ENCODE assay signal across 8 mouse cellular contexts in the genomic region with DNA sequence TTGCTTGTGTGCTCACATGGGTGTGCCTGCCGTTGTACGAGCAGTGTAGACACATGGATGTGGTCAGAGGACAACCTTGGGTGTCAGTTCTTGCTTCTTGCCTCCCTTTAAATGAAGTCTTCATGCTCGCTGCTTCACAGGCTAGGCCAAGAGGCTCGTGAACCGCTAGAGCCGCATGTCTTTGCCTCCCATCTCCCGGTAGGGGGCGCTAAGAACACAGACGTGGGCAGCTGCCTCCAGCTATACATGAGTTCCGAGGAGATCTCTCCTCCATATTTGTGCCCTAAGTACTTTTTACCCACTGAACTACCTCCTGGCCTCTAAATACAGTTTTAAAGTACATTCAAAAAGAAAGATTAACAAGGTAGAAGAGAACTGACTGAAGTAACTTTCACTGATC. TPM values are rescaled to one million over a fixed set of nuclear protein-coding genes. Genes with fewer than 3 reads are reported as not detected.
DNase-seq lines count a peak whose midpoint lies in the region; ATAC-seq and TF ChIP-seq lines count a peak whose summit lies in the region.

No protein-coding gene starts in this region.

- no peaks in the 10 kb centered on the region for H3K9me3 ChIP-seq in neural tube, embryonic 15.5 days (replicated peaks)
- H3K9me3 ChIP-seq in midbrain, embryonic 14.5 days (ENCODE audit: control insufficient read depth, low read length), result no peaks in the 10 kb centered on the region

- H3K27me3 ChIP-seq in neural tube, embryonic 15.5 days (replicated peaks), result no peaks in the 10 kb centered on the region; the same call in 1 of the 2 replicates
- H3K27me3 ChIP-seq in midbrain, embryonic 14.5 days (ENCODE audit: control insufficient read depth, insufficient read depth, low read length), result peaks cover 3% of the 10 kb centered on the region; the same call in 1 of the 2 replicates

- peak; percentile 73 for DNase-seq in neural tube, embryonic 10.5 days (ENCODE audit: extremely low spot score, low spot score)
- DNase-seq in gastrocnemius, postnatal 25 days, result peak; percentile 64
- peak; percentile 74 for DNase-seq in kidney, adult 11 months
- peak; percentile 65 to 70 for DNase-seq in left cerebral cortex, postnatal 36 days (ENCODE audit: low spot score in 2 of 2)
- peak; percentile 90 for DNase-seq in midbrain, embryonic 14.5 days
- DNase-seq in spleen, postnatal 36 days (ENCODE audit: low spot score in 2 of 2), result peak; percentile 72 to 82

- WGBS in neural tube, embryonic 15.5 days, result 8% methylated on average over 10 of the region's 10 CpGs
- 9% methylated on average over 10 of the region's 10 CpGs for WGBS in midbrain, embryonic 14.5 days

- no peak overlapping the region for H3K9ac ChIP-seq in neural tube, embryonic 15.5 days (replicated peaks)
- no peak overlapping the region for H3K9ac ChIP-seq in midbrain, embryonic 14.5 days (replicated peaks; ENCODE audit: low read length)

- no peaks in the 10 kb centered on the region for H3K4me1 ChIP-seq in neural tube, embryonic 15.5 days
- H3K4me1 ChIP-seq in cortical plate, adult 2 months (ENCODE audit: control insufficient read depth, insufficient read depth, low read length), result no peaks in the 10 kb centered on the region
- no peaks in the 10 kb centered on the region for H3K4me1 ChIP-seq in midbrain, embryonic 14.5 days (ENCODE audit: control insufficient read depth, insufficient read depth, low read length)

- intact Hi-C loops in left cerebral cortex, postnatal 36 days (cut with DNase I), result loop anchor here (1.0 kb wide), 1 partner anchor 236 kb away; no protein-coding TSS in a partner anchor

- no peak for ATAC-seq in neural tube, embryonic 15.5 days (ENCODE audit: low FRiP score)
- no peak; the same call in 1 of the 2 replicates for ATAC-seq in midbrain, embryonic 14.5 days (ENCODE audit: low FRiP score, low TSS enrichment)

- no peak overlapping the region for H3K4me2 ChIP-seq in neural tube, embryonic 15.5 days
- no peak overlapping the region for H3K4me2 ChIP-seq in midbrain, embryonic 14.5 days (ENCODE audit: low read length)

- TF ChIP-seq POLR2A in cortical plate, adult 2 months (IDR thresholded peaks at IDR 0.05; ENCODE audit: extremely low read depth, insufficient read depth, low read length), result no peak

- no peaks in the 10 kb centered on the region for H3K36me3 ChIP-seq in neural tube, embryonic 15.5 days
- H3K36me3 ChIP-seq in midbrain, embryonic 14.5 days (ENCODE audit: control insufficient read depth, insufficient read depth, low read length), result no peaks in the 10 kb centered on the region

- TF ChIP-seq CTCF in cortical plate, adult 2 months (IDR thresholded peaks at IDR 0.05; ENCODE audit: extremely low read depth, insufficient read depth, low read length), result peak; percentile 85

- no peak overlapping the region for H3K4me3 ChIP-seq in neural tube, embryonic 15.5 days (replicated peaks)
- H3K4me3 ChIP-seq in cortical plate, adult 2 months (ENCODE audit: insufficient read depth, low read length), result no peak overlapping the region
- no peak overlapping the region for H3K4me3 ChIP-seq in midbrain, embryonic 14.5 days (replicated peaks; ENCODE audit: low read depth, low read length)

- H3K27ac ChIP-seq in neural tube, embryonic 15.5 days (replicated peaks), result no peak overlapping the region
- no peak overlapping the region for H3K27ac ChIP-seq in cortical plate, adult 2 months (ENCODE audit: insufficient read depth, low read length)
- H3K27ac ChIP-seq in midbrain, embryonic 14.5 days (replicated peaks; ENCODE audit: low read depth, low read length), result no peak overlapping the region

RNA-seq across cellular contexts. Expression of gene Helt, which starts 16.7 kb away (rescaled TPM):
- polyA plus RNA-seq in neural tube, embryonic 15.5 days (2015; fragmentation: Nextera tagmentation; extraction: Ambion mirVana), result not detected in 2 replicates
- 0.31 and 0.38 TPM in 2 replicates for polyA plus RNA-seq in cortical plate, adult 2 months (2012; rRNA removed)
- 1 to 10 TPM; 1.6 to 1.8 TPM for total RNA-seq in gastrocnemius, postnatal 25 days (2021)
- not detected for total RNA-seq in left cerebral cortex, postnatal 36 days (2021)
- 9.6 and 10.2 TPM in 2 replicates for polyA plus RNA-seq in midbrain, embryonic 14.5 days (2014; fragmentation: Nextera tagmentation; extraction: Ambion mirVana)
